Mouse (Mus musculus) layer of hippocampus, adult 8-10 months (tissue): Measurements from ENCODE around the gene Slc25a15. TPM values are rescaled to one million over a fixed set of nuclear protein-coding genes. Genes with fewer than 3 reads are reported as not detected.

ENCODE experiments used
- DNase-seq, 2 experiments: peaks; one replicate each; pipeline ENCODE4 v3.0.0; 2022; ENCODE audit warnings: low spot score in 2 of 2
- total RNA-seq, 4 experiments: library from RNA; stranded (reverse); gene quantifications; 2 replicates each; pipeline ENCODE4 v1.2.4; 2022

The Slc25a15 gene
- 10 to 100 TPM in 3 of 4 experiments, 1 to 10 TPM in 1; 9.6 to 11.6 (median 10.5) TPM for total RNA-seq

DNA sequence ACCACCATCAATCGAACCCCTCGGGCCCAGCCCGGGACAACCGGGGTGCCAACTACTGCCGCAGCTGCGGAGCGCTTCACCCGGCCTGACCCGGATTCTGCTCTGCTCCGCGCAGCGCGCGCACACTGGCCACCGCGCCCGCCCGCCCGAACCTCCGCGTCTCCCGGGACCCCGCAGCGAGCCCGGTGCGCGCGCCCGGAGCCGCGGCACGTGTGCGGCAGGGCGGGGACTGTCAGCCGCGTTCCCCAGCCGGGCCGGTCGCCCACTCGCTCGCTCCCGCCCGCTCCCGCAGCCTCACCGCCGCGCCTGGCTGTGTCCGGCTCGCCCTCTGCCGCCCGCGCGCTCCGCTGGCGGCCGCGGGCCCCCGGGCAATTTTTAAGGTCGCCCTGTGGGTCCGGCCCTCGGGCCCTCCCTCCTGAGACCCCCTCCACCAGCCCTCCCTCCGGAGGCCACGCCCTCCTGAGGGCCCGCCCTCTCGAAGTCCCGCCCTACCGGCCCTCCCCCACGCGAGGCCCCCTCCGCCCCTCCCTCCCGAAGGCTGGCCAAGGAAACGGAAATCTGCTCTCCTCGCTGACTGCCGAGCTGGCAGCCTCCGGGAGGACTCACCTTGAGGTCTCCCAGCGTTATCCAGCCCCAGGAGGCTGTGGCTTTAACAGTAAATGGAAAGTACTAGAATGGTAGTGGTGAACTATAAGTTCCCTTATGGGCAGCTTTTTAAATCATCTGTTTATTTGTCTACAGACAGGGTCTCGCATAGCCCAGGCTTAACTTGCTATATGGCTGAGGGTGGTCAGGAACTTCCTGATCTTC is at the start of gene Slc25a15:
TSS of gene Slc25a15 (minus strand) at position 456 of the 810 bp plus-strand sequence.
- DNase-seq = peak; percentile 70 to 82

DNA sequence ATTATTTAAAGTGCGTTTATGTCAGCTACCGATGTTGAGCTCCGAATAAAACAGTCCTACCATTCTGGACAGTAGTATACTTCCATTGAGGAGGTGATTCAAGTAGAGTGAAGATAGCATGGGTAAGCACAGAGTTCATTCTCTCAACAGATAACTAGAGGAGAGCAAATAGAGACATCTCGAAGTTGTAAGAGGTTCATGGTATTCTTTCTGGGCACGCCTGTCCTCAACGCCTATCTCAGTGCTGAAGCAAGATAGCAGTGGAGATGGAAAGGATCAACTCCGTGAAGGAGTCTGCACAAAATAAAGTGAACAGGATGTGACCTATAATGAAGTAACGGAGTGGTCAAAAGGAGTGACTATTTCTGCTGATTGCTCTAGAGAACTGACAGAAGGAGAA is 13.6 kb upstream of the Slc25a15 start:
- no peak for DNase-seq

- peak; percentile 85 to 87 for DNase-seq
These were observed 12.9 kb upstream of the Slc25a15 start, which contains the start of gene Mrps31 for GRCm38 (mm10) chr8:22411282-22411702. Gene Mrps31 (plus strand): TSS chr8:22411361.

DNA sequence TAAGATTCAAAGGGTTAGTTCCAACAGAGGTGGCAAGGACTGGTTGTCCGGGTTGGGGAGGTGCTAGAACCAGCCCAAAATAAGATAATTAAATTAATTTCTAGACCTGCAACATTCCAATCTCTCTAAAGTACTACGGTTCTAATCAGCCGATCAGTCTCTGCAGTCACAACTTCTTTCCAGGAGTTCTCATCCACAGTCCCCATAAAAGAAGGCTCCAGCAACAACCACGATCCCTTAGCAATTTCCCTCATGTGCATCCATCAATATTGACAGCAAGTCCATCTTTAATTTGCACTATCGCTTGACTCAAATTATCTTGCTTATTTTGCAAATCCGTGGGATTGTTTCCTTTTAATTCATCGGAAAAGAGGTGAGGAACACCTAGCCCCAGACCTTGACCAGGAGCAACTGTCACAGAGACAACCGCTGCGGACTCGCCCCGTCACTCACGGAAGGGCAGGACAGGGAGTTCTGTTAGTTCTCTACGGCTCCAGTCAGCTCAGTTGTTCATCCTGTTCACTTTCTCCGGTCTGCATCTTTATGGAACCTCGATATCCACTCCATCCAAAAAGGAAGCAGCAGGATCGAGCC is 12.4 kb upstream of the Slc25a15 start:
- DNase-seq = no peak

DNA sequence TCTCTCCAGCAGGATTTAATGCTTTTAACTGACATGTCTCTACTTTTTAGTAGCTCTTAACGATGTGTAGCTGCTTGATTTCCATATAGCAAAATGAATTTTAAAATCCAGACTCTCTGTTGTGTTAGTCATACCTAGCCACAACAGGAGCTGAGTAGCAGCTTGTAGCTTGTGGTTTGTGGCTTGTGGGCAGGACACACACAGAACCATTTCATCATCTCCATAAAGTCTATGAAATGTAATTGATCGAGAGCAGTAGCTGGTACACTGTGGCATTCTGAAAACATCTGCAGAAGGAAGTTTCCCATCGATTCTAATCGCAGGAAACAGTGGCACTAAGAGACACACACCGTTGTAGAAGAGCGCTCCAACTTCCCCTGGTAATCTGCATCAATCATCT is 7.3 kb upstream of the Slc25a15 start:
- no peak for DNase-seq

DNA sequence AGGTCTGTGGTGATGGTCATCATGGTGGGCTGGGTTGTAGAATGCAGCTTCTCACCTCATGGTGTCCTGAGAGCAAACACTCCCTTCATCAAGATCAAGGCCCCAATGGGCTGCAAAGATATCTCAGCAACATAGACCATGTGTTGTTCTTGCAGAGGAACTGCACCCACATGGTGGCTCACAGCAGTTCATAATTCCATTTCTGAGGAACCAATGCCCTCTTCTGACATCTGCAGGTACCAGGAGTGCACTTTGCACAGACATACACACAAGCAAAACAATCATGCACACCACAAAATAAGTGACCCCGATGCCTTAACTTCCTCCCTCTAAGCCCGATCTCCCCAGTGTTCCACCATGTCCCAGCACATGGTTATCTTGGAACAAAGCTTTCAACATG is 4.8 kb upstream of the Slc25a15 start:
- DNase-seq = no peak

DNA sequence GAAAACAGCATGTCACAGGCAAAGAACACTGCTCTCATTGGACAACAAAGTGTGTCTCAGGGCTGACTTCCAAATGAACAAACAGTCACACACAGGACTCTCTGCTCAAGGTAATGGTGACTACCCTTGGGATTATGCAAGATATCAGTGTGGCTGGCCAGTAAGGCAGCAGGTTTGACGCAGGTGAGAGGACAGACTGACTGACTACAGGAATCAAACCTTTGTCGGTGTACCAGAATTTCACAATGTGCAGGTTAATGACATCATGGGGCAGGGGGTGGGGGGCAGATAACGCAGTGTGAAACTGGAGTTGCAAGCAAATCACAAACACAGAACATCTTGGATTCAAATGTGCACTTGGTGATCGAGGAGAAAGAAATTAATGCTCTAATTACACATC is 2.2 kb upstream of the Slc25a15 start:
- DNase-seq = no peak

DNA sequence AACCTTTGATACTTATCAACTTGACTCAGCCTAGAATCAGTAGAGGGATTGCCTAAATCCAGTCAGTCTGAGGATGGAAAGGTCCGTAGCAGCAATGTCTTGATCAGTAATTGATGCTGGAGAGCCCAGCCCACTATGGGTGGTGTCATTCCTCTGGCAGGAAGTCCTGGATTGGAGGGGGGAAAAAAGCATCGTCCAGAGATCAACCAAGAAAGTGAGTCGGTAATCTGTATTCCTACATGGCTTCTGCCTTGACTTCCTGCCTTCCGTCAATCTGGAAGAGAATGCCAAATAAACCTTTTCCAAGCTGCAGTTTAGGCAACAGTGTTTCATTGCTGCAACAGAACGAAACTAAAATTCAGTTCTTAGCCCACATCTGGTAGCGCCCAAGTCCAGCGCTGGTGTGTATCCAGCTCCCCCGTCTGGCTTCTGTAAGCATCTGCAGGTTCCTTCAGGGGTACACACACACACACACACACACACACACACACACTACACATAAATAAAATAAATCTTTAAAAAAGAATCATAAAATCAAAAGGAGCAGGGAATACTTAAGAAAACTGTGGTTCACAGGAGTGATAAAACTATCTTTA is 986 bp upstream of the Slc25a15 start:
- DNase-seq = no peak

DNA sequence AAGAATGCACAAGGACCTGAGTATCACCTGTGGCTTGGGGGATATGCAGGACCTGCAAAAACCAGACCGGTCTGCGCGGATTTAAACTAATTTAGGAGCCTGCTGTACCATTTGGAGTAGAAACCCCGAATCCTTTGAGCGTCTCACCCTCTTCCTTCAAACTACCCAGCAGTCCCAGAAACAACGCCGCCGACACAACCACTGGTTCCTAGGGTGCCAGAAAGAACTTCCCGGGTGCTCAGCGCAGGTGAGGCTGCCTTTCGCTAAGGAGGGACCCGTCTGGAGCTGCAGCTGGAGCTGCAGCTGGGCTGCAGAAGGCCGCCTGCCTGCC is 621 bp downstream of the Slc25a15 start:
- no peak for DNase-seq

DNA sequence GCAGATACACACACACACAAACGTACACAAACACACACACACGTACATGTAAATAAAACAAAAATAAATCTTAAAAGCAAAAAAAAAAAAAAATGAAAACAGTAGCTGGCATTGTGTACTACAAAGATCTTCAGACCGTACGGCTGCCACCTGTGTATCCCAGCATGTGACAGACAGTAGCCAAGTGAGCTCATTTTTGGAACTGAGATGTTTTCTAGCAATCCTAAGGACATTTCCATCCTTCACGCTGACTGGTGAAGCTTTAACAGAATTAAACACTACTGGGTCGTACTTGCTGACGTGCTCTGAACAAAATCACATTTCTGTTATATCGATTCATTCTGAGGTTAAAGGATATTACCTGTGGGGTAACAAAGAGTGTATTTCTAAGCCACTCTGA is 3.1 kb downstream of the Slc25a15 start:
- no peak for DNase-seq

DNA sequence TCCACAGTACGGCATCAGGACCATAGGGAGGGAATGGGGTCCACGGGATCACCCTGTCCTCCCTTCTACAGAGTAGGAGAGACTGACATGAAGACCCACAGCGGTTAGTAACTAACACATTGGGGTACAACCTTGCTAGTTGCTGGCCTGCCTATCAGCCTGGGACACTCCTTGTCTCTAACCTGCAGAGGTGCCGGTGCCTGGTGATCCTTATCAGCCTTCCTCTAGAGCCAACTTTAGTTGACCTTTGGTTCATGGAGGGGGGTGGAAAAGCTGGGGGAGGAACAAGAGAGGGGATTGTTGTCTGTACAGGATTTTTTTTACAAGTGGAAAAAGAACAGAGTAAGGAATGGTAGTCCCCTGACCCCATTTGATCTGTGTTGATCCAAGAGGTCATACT is 3.9 kb downstream of the Slc25a15 start:
- DNase-seq = no peak

DNA sequence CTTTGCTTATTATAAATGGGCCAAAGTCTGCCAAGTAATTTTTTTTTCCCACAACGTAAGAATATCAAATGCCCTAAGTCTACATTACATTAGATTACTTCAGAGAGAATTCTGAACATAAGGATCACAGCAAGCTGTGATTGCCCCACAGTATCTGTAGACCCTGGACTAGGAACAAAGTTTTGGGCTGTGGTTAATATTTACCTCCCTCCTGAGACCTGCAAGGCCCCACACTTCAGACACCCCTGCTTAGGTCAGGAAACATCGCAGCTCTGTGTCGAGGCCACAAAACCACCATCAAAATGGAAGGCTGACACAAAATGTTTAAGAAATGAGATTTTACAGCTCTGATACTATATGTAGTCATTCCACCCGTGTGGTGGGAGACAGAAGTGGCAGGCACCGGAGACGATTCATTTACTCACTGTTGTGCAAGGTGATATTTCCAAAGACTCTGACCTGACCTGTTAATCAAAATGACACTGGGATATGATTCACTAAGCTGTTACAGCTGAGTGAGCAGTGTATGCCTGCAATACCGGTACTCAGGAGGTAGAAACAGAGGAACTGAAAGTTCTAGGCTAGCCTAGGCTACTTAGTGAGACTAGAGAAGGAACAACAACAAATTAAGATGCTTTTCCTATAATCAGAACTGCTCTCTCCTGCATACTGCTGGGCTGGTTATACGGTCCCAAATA is 7.5 kb downstream of the Slc25a15 start:
- no peak for DNase-seq

- DNase-seq = no peak
These were observed 8.5 kb downstream of the Slc25a15 start for GRCm38 (mm10) chr8:22389874-22390273.

- DNase-seq = no peak
These were observed 13.2 kb downstream of the Slc25a15 start for GRCm38 (mm10) chr8:22385158-22385557.

- no peak for DNase-seq
These were observed 15.4 kb downstream of the Slc25a15 start for GRCm38 (mm10) chr8:22382824-22383595.

DNA sequence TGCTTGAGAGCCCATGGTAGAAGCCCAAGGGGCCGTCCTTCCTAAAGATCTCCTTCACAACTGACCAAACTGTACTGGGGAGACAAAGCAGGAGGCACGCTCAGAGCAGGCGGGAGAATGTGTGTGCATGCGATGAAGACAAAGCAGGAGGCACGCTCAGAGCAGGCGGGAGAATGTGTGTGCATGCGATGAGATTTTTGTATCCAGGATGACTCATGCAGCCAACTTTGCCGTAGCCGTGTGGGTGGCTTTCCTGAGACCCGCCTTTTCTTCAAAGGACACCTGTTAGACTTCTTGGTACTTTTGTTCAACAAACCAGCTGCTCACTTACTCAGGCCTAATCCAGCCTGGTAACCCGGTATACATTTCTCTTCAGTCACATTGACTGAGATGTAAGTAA is 17.5 kb downstream of the Slc25a15 start:
- no peak for DNase-seq

GRCm38 (mm10) chr8:22376903-22377302 is 21.5 kb downstream of the Slc25a15 start:
- no peak for DNase-seq

- DNase-seq = no peak
These were observed 22.1 kb downstream of the Slc25a15 start for GRCm38 (mm10) chr8:22376311-22376710.

DNA sequence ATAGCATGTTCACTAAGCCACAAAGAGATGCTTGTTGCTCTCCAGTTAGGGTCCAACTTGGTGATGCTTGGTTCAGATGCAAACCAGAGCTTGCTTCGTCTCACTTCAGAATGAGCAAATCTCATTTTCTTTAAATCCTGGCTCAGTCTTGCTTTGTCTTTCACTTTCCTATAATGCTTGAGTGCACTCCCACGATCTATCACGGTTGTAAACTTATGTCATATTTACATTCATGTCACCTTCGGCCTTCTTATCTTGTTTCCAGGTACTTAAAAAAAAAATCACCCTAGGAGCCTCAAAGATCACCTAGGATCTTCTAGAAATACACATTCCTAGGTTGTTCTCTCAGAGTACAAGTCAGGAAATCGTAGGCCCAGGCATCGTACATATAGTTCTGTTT is 38.5 kb downstream of the Slc25a15 start:
- DNase-seq = no peak

DNA sequence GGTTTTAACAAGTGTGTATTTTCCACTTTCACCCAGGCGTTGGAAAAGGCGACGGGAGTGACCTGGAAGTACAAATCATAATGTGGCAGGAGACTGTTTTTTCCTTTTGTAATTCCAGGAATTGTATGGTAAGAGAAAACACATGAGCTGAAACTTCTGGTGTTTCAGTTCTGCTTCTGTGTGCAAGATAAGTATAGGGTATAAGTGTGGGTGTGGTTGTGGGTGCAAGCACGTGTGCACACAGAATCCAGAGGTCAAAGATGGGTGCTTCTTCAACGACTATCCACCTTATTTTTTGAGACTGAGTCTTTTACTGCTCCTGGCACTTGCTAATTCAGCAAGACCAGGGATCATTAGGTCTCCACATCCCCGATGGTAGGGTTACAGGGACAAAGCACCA is 39.0 kb downstream of the Slc25a15 start:
- DNase-seq = no peak

DNA sequence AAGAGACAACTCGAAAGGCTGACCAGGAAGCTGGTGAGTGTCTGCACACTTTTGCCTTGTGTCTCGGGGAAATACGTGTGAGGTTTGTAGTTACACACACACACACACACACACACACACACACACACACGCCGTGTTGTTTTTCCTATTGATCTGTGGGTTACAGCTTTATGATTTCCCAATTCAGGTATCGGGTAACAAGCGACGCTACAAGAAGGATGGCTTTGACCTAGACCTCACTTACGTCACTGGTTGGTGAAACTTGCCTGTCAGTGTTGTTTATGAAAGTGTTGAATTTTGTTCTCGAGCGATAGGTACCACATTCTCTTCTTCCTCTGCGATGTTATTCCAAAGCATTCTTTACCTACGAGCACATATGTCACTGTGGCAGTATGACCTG is 63.0 kb downstream of the Slc25a15 start:
- no peak for DNase-seq
